Mouse (Mus musculus) cerebellum, adult 9-11 months (tissue): ENCODE data around the gene Gpc5.
"Not testable (repeated sequence)": the region's sequence is repeated elsewhere in the genome, so short reads cannot be mapped to it uniquely, and the experiment has no call there.

Experiments used
- DNase-seq: peaks from one replicate; pipeline ENCODE4 v3.0.0; 2022

Gene Gpc5

DNA sequence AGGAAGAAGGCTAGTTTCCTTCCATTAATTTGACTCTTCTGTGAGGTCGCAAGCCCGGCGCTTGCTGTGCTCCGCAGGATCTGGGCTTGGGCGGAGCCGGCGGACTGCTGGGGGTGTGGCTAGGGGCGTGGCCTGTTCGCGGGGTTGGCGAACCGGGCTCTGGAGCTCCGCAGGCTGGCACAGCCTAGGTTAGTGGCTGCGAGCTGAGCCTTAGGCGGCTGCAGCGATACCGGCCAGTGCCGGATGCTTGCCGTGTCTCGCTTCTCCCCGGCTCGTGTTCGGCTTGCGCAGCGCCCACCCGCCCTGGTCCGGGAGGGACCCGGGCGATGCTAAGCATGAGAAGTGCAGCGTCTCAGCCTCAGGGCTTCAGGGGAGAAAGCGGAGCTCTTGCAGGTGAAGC lies at the start of gene Gpc5:
Gpc5 (plus strand) TSS at position 135 of the 400 bp plus-strand sequence.
- peak; percentile 68 for DNase-seq

DNA sequence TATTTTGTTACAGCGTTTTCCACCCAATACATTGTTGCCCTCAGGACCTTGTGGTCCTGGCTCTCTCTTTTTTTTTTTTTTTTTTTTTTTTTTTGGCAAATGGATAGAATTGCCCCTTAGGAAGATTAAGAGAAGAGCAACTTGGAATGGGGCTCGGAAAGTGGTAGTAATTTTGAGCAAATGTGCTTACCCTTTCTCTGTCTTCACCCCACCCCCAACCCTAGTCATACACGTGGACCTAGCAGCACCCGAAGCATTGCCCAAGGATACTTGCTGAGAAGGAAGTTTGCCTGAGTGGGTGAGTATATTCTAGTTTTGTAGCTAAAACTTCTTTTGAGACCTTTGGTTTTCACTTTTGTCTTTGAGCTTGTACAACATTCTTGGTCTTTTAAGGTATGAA lies 49.4 kb upstream of the Gpc5 start:
- no peak for DNase-seq

DNA sequence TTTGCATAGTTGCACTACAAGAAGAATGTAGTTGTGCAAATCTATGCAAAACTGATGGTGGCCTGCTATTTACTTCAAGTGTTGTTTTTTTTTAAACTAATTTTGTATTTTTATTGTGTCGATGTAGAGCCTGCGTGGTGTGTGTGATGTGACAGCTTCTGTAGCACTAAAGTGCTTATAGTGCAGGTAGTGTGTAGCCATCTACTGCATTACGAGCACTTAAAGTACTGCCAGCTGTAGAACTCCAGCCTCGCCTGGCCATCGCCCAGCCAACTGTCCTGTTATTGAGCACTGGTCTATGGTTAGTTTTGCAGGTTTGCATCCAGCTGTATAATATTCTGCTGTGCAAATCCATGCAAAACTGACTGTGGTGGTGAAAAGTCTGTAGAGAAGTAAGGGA lies 48.0 kb upstream of the Gpc5 start:
- DNase-seq, result no peak

DNA sequence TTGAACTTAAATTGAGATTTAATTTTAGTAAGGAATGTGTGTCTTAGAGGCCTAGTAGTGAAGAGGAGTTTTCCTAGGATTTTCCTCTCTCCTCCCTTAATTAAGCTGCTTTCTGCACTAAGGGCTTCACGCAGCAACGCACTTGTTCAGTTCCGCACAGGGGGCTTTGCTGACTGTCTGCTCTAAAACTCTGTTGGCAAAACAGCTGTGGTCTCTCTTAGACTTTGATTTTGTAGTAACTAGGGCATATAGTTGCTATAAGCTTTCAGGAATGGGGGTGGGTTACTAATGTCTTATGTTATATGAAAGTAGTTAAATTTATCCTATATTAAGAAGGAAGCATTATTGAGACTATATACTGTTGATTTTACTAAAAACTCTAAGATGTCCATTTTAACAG lies 46.3 kb upstream of the Gpc5 start:
- no peak for DNase-seq

DNA sequence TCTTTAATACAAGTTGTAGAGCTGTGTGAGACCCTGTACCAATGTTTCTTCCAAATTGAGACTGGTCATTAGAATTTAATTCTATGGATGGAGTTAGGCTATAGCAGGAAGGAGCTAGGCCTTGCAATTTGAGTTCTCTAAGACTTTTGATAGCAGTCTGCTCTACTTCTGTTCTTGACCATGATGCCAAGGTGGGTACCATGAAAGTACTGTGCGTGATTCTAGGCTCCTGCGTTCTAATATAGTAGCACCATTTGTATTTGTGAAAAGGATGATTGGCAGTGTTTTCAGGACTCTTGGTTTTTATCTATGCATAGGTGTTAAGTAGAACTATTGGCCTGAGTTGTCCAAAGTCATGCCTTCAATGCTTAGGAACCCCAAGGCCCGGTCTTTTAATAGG lies 44.7 kb upstream of the Gpc5 start:
- DNase-seq, result no peak

GRCm38 (mm10) chr14:115047990-115048862 lies 43.8 kb upstream of the Gpc5 start:
- no peak for DNase-seq

- DNase-seq, result no peak
These were observed 43.0 kb upstream of the Gpc5 start for GRCm38 (mm10) chr14:115048863-115049566.

DNA sequence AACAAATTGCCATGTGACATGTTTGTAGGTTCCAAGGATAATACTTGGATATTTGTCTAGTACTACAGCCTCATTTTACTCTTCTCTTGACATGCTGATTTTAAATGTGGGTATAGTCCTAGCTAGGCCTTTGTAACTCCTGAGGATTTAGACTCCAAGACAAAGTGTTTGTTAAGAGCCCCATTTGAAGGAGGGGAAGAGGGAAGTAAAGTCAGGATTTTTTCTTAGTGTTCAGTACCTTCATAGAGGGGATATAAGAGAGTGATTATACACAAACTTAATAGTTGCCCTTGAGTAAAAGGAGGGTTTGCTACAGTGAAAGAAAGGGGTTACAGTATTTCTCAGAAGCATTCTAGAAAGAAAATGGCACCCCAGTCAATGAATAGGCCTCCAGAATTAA lies 42.2 kb upstream of the Gpc5 start:
- DNase-seq, result no peak

DNA sequence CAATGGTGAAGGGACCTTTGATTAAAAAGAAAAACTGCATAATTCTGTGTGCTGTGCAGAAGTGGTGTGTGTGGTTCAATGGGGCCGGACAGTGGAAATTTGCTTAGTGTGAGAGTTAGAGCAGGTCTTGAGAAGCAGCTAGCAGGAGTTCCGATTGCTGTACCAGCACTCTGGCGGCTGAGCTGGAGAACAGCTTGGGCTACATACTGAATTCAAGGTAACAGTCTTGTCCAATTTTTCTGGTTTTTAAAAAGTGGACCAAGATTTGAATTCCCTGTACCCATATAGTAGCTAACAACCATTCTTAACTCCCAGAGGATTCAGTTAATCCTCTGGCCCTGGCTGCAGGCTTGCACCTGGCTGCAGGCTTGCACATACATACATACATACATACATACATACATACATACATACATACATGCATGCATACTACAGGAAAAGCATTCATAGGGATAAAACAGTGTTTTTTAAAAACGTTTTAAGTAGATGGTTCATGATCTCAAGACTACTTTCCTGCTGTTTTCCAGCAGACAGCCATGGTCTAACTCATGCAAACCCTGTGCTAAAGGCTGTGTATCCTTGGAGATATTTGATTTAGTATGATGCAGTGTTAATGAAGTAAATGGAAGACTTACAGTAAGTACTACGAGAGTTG lies 40.8 kb upstream of the Gpc5 start:
- no peak for DNase-seq

DNA sequence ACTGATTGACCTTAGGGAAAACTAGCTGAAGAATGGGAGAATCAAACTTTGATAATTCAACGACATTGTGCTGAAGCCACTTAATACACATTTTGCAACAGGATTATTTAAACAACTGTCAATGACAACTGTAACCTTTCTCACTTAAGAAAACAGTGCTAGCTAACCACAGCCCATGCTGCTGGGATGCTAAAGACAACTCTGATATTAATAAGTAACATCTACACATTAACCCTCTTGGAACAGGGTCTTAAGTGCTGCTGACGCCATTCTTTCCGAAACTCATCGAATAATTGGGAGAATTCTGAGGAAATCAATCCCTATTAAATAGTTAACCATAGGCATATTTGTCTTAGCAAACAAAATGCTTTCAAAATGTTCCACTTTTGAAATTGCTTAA lies 39.6 kb upstream of the Gpc5 start:
- no peak for DNase-seq

DNA sequence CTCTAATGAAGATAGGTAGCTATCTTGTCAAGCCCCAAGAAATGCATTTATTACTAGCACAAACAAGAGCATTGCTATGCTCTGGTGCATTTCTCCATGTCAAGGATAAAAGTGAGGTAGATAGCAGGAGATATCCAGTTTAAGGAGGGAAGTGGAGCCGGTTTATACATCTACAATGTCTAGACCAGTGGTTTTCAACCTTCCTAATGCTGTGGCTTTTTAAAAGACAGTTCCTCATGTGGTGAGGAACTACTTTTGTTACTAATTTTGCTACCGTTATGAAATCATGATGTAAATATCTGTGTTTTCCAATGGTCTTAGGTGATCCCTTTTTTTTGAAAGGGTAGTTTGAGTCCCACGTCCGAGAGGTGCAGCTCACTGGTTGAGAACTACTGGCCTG lies 37.8 kb upstream of the Gpc5 start:
- DNase-seq, result no peak

DNA sequence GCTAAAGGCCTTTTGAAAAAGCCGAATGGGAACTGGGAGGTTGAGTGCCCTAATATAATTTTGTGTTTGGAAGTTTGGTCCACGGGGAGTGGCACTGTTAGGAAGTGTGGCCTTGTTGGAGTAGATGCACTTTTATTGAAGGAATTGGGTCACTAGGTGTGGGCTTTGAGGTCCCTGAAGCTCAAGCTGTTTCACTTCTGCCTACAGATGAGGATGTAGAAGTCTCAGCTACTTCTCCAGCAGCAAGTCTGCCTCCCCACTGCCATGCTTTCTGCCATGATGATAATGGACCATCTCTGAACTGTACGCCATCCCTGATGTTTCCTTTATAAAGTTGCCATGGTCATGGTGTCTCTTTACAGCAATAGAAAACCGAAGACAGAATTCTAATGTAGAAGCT lies 34.5 kb upstream of the Gpc5 start:
- no peak for DNase-seq

DNA sequence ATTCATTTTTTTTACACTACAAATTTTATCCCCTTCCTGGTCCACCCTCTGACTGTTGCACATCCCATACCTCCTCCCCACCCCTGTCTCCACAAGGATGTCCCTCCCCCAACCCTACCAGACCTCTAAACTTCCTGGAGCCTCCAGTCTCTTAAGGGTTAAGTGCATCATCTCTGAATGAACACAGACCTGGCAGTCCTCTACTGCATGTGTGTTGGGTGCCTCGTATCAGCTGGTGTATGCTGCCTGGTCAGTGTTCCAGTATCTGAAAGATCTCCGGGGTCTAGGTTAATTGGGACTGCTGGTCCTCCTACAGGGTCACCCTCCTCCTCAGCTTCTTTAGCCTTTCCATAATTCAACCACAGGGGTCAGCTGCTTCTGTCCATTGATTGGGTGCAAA lies 25.9 kb upstream of the Gpc5 start:
- not testable (repeated sequence) for DNase-seq

DNA sequence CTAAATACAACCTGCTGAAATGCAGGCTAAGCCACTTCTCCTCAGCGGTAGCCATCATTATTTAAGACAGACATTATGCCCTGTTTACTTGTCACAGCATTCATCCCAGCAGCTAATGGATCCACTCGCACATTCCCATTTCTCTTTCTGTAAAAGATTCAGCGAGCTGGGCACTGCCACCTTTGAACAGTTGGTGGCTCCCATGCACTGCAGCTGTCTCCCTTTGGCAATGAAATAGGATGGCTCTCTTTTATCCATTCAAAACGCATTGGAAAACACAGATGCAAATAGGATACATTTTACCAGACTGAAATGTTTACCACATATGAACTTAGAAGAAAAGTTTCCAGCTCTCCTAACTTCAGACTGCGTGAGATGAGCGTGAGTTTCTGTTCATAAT lies 21.5 kb upstream of the Gpc5 start:
- DNase-seq, result no peak

- DNase-seq, result no peak
These were observed 14.7 kb upstream of the Gpc5 start for GRCm38 (mm10) chr14:115077340-115077739.

DNA sequence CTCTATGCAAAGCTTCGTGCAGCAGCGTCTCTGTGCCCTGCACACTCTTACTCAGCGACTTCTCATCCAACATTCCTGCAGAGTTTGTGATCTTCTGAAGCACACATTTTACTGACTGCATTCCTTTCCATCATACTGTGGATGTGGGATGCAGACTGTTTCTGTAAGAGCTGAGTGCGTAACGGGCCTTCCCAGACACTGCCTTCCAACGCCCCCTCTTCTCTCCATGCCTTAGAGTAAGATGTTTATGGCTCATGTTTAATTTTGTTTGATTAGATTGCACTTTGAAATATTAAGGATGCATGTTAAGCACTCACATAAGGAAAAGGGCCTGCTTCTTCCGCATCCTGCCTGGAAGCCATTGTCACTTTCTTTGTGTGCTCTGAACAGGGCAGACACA lies 14.0 kb upstream of the Gpc5 start:
- no peak for DNase-seq

GRCm38 (mm10) chr14:115081728-115082502 lies 10.1 kb upstream of the Gpc5 start:
- DNase-seq, result no peak

DNA sequence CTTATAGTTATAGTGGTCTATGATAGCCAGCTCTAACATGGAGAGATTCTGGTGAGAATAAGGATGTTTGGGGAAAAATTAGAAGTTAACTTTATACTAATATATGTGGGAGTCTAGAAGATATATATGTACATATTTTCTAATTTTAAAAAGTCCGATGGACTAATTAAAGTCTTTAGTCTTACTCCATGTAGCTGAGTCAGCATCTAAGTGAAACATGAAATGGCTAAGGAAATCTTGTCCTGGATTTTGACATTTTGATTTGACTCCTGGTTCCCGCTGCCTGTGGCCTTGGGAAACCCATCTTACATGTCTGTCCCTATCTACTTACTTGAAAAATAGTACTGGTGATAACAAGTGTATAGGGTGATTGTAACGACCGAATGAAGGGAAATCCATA lies 1.5 kb upstream of the Gpc5 start:
- DNase-seq, result no peak

- DNase-seq, result peak; percentile 2
These were observed 495 bp downstream of the Gpc5 start for GRCm38 (mm10) chr14:115092510-115092909.

- DNase-seq, result no peak
These were observed 937 bp downstream of the Gpc5 start for GRCm38 (mm10) chr14:115092952-115093351.

DNA sequence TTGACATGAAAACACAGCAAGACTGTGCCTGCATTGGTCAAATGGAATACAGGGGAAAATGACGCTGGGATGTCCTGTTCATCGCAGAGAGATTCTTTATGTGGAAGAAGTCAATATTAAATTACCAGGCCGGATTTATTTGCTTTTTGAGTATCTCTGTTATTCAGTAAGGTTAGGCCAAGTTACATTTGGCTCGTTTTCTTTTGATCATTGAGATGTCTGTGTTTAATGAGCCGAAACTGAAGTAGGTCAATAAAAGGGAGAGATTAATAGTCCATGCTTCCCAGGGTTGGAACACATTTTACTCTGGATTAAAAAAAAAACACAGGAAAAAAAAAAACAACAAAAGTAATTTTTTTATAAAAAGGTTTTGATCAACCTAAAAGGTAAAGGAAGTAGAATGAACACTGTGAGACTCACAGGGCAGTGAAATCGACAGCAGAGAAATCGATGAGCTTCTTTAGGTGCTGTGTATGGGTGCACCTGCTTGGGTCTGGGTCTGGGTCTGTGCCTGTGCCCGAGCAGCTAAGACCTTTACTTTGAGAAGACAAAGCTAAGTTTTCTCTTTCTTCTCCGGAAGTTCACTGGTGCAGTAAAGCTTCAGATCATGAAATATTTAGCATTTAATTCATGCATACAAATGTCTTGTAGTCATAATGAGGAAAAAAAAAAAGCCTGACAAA lies 8.7 kb downstream of the Gpc5 start:
- no peak for DNase-seq

- no peak for DNase-seq
These were observed 14.3 kb downstream of the Gpc5 start for GRCm38 (mm10) chr14:115106326-115106725.

- DNase-seq, result no peak
These were observed 15.5 kb downstream of the Gpc5 start for GRCm38 (mm10) chr14:115107467-115107866.
